Mouse (Mus musculus): Measurements from ENCODE around the gene Nrxn2. TPM values are rescaled to one million over a fixed set of nuclear protein-coding genes. Genes with fewer than 3 reads are reported as not detected.
A peak's percentile ranks its signal among the peaks of the same experiment; 100 is the strongest.

The Nrxn2 gene
- polyA plus RNA-seq, 1 experiment from 2014 or later = 16.0 TPM

GRCm38 (mm10) chr19:6531011-6531631 is 112.6 kb downstream of the Nrxn2 start:
- H3K4me1 ChIP-seq = peaks cover 48% of the 10 kb centered on the region
- ATAC-seq (ENCODE audit: low FRiP score, low read depth) = no peak; the same call in 1 of the 2 replicates
- peak overlapping the region; percentile 85 for H3K4me2 ChIP-seq (replicated peaks)
- under 1% methylated on average over 55 of the region's 56 CpGs for WGBS
- peak overlapping the region; percentile 47 for H3K4me3 ChIP-seq
- no peaks in the 10 kb centered on the region for H3K9me3 ChIP-seq
- peaks cover 10% of the 10 kb centered on the region for H3K36me3 ChIP-seq
- no peaks in the 10 kb centered on the region for H3K27me3 ChIP-seq
- H3K9ac ChIP-seq (replicated peaks) = peak overlapping the region; percentile 82
- H3K27ac ChIP-seq (replicated peaks) = peak overlapping the region; percentile 71

DNA sequence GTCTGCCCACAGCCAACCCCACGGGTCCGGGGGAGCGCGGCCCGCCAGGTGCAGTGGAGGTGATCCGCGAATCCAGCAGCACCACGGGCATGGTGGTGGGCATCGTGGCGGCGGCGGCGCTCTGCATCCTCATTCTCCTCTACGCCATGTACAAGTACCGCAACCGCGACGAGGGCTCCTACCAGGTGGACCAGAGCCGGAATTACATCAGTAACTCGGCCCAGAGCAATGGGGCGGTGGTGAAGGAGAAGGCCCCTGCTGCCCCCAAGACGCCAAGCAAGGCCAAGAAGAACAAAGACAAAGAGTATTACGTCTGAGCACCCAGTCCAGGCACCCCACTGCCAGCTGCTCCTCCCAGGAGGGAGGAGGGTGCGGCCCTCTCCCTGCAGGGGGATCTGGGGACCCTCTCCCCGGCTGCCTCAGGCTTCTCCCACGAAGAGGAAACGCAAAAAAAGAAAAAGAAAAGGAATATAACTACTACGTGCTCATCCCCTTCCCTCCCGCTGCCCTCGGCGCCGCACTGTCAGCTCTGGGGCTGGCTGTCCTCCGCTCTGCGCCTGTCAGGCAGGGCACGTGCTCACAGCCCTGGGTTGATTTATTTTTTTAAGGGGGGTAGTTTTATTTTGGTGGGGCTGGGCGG is 113.4 kb downstream of the Nrxn2 start:
- Histone ChIP-seq H3K9me3 (no peaks in the 10 kb centered on the region), H3K36me3 (peaks cover 2% of the 10 kb centered on the region; the same call in 1 of the 2 replicates), H3K27ac (replicated peaks) (peak overlapping the region; percentile 71), H3K9ac (replicated peaks) (peak overlapping the region; percentile 82), H3K4me2 (replicated peaks) (peak overlapping the region; percentile 85), H3K27me3 (no peaks in the 10 kb centered on the region), H3K4me1 (peaks cover 51% of the 10 kb centered on the region), H3K4me3 (peak overlapping the region; percentile 47)
- peak; percentile 27 for ATAC-seq (ENCODE audit: low FRiP score, low read depth)
- 1% methylated on average over 36 of the region's 36 CpGs for WGBS

GRCm38 (mm10) chr19:6532656-6533055 is 114.1 kb downstream of the Nrxn2 start:
- H3K9ac ChIP-seq (replicated peaks) = peak overlapping the region; percentile 82
- peak overlapping the region; percentile 85 for H3K4me2 ChIP-seq (replicated peaks)
- peak overlapping the region; percentile 47 for H3K4me3 ChIP-seq
- no peak for ATAC-seq (ENCODE audit: low FRiP score, low read depth)
- peaks cover 52% of the 10 kb centered on the region for H3K4me1 ChIP-seq
- no peaks in the 10 kb centered on the region for H3K27me3 ChIP-seq
- no peaks in the 10 kb centered on the region for H3K36me3 ChIP-seq
- H3K27ac ChIP-seq (replicated peaks) = peak overlapping the region; percentile 71
- WGBS = 4% methylated on average over 12 of the region's 13 CpGs
- no peaks in the 10 kb centered on the region for H3K9me3 ChIP-seq

DNA sequence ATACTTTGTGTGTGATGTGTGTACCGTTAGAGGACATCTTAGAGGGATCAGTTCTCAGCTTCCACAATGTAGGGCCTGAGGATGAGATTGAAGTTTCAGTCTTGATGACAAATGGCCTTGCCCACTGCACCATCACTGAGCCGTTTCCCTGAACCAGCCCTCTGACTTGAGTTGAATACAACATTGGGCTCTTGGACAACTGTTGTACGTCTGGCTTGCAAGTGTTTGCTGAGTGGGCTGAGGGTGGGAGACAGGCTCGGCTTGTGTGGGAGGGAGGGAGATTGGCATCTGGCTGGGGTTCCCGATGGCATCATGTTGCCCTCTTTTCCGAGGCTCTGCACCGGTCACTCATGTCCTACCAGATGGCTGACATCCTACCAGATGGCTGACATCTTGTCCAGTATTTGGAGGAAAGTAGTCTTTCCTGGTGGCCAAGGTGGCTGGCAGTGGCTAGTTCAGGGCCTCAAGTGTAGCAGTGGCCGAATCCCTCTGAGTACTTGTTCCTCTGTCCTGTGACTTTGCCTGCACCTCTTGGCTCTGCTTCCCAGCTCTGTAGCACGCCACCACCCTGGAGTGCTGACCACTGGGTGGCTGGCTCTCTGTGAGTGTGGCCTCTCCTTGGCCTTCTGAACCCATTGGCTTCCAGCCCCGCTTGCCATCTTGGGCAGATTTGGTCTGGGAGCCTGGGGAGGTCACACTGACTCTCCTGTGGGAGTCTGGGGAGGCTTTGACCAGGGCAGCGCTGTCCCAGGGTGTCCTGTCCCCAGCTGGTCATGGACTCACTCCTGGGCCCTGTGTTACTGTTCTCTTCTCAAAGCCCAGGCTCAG is 115.0 kb downstream of the Nrxn2 start:
- H3K9ac ChIP-seq (replicated peaks) = no peak overlapping the region
- H3K4me2 ChIP-seq (replicated peaks) = peak overlapping the region; percentile 85; the same call in 1 of the 2 replicates
- H3K27me3 ChIP-seq = no peaks in the 10 kb centered on the region
- H3K27ac ChIP-seq (replicated peaks) = peak overlapping the region; percentile 71
- no peaks in the 10 kb centered on the region for H3K36me3 ChIP-seq
- no peak for ATAC-seq (ENCODE audit: low FRiP score, low read depth)
- H3K4me1 ChIP-seq = peaks cover 52% of the 10 kb centered on the region
- H3K4me3 ChIP-seq = no peak overlapping the region
- 62% methylated on average over 11 of the region's 11 CpGs for WGBS
- H3K9me3 ChIP-seq = no peaks in the 10 kb centered on the region

GRCm38 (mm10) chr19:6534118-6534415 is 115.5 kb downstream of the Nrxn2 start:
- H3K27ac ChIP-seq (replicated peaks) = peak overlapping the region; percentile 63; the same call in 1 of the 2 replicates
- WGBS = 36% methylated on average over 5 of the region's 5 CpGs
- no peak overlapping the region for H3K4me2 ChIP-seq (replicated peaks)

DNA sequence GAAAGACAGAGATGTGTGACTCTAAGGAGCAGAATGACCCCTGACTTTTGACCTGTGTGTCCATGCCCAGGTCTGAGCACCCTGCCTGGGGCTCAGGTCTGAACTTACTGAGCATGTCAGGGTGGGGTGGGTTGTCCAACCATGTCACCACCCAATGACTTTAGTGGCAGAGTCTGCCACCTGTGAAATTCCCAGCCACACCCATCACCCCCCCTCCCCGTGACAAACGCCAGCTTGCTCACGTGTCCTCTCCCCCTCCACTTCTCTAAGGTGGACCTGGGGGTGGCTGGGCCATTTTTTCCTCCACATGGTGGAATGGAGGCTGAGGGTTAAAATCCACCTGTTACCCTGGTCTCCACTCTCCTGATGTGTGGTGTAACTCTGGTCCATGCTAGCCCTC is 117.7 kb downstream of the Nrxn2 start:
- Histone ChIP-seq H3K4me2 (replicated peaks) (no peak overlapping the region), H3K9me3 (no peaks in the 10 kb centered on the region), H3K27ac (replicated peaks) (no peak overlapping the region), H3K27me3 (no peaks in the 10 kb centered on the region), H3K4me1 (peaks cover 31% of the 10 kb centered on the region), H3K36me3 (no peaks in the 10 kb centered on the region), H3K4me3 (no peak overlapping the region), H3K9ac (replicated peaks) (no peak overlapping the region)
- ATAC-seq (ENCODE audit: low FRiP score, low read depth) = no peak
- WGBS = 65% methylated on average over 3 of the region's 3 CpGs

More at GRCm38 (mm10) chr19:6534118-6534415, 115.5 kb downstream of the Nrxn2 start:
- Histone ChIP-seq H3K4me3 (no peak overlapping the region), H3K36me3 (no peaks in the 10 kb centered on the region), H3K9me3 (no peaks in the 10 kb centered on the region), H3K27me3 (no peaks in the 10 kb centered on the region), H3K4me1 (peaks cover 50% of the 10 kb centered on the region), H3K9ac (replicated peaks) (no peak overlapping the region)
- no peak for ATAC-seq (ENCODE audit: low FRiP score, low read depth)

GRCm38 (mm10) chr19:6536696-6537095 is 118.2 kb downstream of the Nrxn2 start:
- no peak overlapping the region for H3K9ac ChIP-seq (replicated peaks)
- no peaks in the 10 kb centered on the region for H3K36me3 ChIP-seq
- H3K4me2 ChIP-seq (replicated peaks) = no peak overlapping the region
- no peaks in the 10 kb centered on the region for H3K9me3 ChIP-seq
- H3K27ac ChIP-seq (replicated peaks) = no peak overlapping the region
- H3K27me3 ChIP-seq = no peaks in the 10 kb centered on the region
- ATAC-seq (ENCODE audit: low FRiP score, low read depth) = no peak
- H3K4me3 ChIP-seq = no peak overlapping the region
- WGBS = 72% methylated on average over 6 of the region's 6 CpGs
- peaks cover 26% of the 10 kb centered on the region for H3K4me1 ChIP-seq

DNA sequence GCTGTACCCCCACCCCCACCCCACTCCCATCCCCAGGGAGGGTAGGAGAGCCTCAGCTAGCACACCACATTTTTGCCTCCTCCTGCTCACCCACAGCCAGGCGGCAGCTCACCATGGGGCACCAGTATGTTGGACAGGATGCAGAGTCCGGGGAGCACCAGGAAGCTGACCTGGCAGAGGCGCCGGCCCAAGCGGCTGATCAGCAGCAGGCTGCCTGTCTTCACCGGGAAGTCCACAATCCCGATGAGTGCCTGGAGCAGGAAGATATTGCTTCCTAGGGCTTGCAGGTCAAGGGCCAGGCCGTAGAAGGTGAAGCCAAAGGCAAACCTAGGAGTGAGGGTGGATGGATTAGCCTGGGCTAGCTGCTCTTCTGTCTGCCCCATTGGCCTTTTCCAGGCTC is 119.0 kb downstream of the Nrxn2 start:
- ATAC-seq (ENCODE audit: low FRiP score, low read depth) = no peak
- Histone ChIP-seq H3K4me2 (replicated peaks) (no peak overlapping the region), H3K9ac (replicated peaks) (0 out of 2 replicates have a peak overlapping the region, but pooled peaks have one; percentile 15), H3K4me1 (peaks cover 18% of the 10 kb centered on the region), H3K27me3 (no peaks in the 10 kb centered on the region), H3K9me3 (no peaks in the 10 kb centered on the region), H3K36me3 (no peaks in the 10 kb centered on the region), H3K4me3 (no peak overlapping the region), H3K27ac (replicated peaks) (no peak overlapping the region)
- 78% methylated on average over 8 of the region's 8 CpGs for WGBS

- Histone ChIP-seq H3K4me1 (peaks cover 15% of the 10 kb centered on the region), H3K4me2 (replicated peaks) (no peak overlapping the region), H3K9ac (replicated peaks) (no peak overlapping the region), H3K36me3 (no peaks in the 10 kb centered on the region), H3K4me3 (no peak overlapping the region), H3K9me3 (no peaks in the 10 kb centered on the region), H3K27ac (replicated peaks) (no peak overlapping the region), H3K27me3 (no peaks in the 10 kb centered on the region)
- ATAC-seq (ENCODE audit: low FRiP score, low read depth) = no peak
- WGBS = 95% methylated on average over 6 of the region's 6 CpGs
These were observed 120.0 kb downstream of the Nrxn2 start for GRCm38 (mm10) chr19:6538546-6538945.

DNA sequence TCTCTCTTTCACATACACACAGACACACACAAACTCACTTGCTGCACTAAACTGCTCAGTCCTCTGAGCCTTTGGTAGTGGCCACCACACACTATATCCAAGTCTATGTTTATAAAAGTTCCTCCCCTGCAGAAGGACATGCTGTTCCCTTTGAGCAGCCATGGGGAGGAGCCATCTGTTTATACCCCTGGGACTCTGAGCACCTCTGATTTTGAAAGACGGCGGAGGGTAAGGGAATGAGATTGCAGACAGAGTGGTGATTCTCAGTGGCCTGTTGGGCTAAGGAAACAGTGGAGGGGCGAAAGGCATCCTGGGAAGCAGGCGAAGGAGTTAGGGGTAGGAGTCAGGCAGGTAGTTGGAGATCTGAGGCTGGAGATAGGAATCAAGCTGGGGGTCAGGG is 121.1 kb downstream of the Nrxn2 start:
- no peak for ATAC-seq (ENCODE audit: low FRiP score, low read depth)
- Histone ChIP-seq H3K9ac (replicated peaks) (no peak overlapping the region), H3K4me2 (replicated peaks) (no peak overlapping the region), H3K27me3 (no peaks in the 10 kb centered on the region), H3K4me3 (no peak overlapping the region), H3K9me3 (no peaks in the 10 kb centered on the region), H3K36me3 (no peaks in the 10 kb centered on the region), H3K27ac (replicated peaks) (no peak overlapping the region), H3K4me1 (0 out of 2 replicates have a peak, but pooled peaks cover 11% of the 10 kb centered on the region)
- WGBS = 78% methylated on average over 4 of the region's 4 CpGs

DNA sequence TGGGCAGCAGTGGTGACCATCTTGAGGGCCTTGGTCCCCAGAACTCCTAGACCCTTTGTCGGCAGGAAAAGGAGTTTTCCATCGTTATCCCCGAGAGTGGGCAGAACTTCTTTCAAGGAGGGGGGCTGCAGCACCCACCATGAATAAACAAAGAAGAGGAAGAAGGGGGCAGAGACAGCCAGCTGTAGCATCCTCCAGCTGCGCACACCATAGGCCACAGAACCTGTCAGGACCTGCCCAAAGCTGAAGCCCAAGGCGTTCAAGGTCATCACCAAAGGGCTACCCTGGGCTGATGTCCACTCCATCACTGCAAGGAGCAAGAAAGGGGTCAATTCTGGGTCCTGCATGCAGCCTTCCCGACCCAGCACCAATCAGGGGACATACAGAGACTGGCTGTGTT is 121.7 kb downstream of the Nrxn2 start:
- WGBS = 86% methylated on average over 6 of the region's 6 CpGs
- H3K4me3 ChIP-seq = no peak overlapping the region
- 0 out of 2 replicates have a peak, but pooled peaks cover 11% of the 10 kb centered on the region for H3K4me1 ChIP-seq
- no peaks in the 10 kb centered on the region for H3K27me3 ChIP-seq
- H3K9me3 ChIP-seq = no peaks in the 10 kb centered on the region
- H3K9ac ChIP-seq (replicated peaks) = no peak overlapping the region
- no peak overlapping the region for H3K4me2 ChIP-seq (replicated peaks)
- ATAC-seq (ENCODE audit: low FRiP score, low read depth) = no peak
- H3K36me3 ChIP-seq = no peaks in the 10 kb centered on the region
- H3K27ac ChIP-seq (replicated peaks) = no peak overlapping the region

GRCm38 (mm10) chr19:6541521-6541920 is 123.0 kb downstream of the Nrxn2 start:
- WGBS = 87% methylated on average over 7 of the region's 7 CpGs
- ATAC-seq (ENCODE audit: low FRiP score, low read depth) = no peak

More at GRCm38 (mm10) chr19:6541521-6541920, 123.0 kb downstream of the Nrxn2 start:
- Histone ChIP-seq H3K36me3 (no peaks in the 10 kb centered on the region), H3K4me2 (replicated peaks) (no peak overlapping the region), H3K27ac (replicated peaks) (no peak overlapping the region), H3K27me3 (no peaks in the 10 kb centered on the region), H3K9me3 (no peaks in the 10 kb centered on the region), H3K4me3 (no peak overlapping the region), H3K9ac (replicated peaks) (no peak overlapping the region), H3K4me1 (0 out of 2 replicates have a peak, but pooled peaks cover 11% of the 10 kb centered on the region)

Measured in midbrain, embryonic 12.5 days (tissue).